Mouse (Mus musculus) large intestine, adult 2 months (tissue): ENCODE results near the gene Cyp2j13. TPM values are rescaled to one million over a fixed set of nuclear protein-coding genes. Genes with fewer than 3 reads are reported as not detected.
"Not testable (repeated sequence)": the region's sequence is repeated elsewhere in the genome, so short reads cannot be mapped to it uniquely, and the experiment has no call there.

ENCODE experiments used
- DNase-seq: peaks from one replicate; pipeline ENCODE4 v3.0.0-alpha.2; 2012; ENCODE audit warnings: low read depth, low spot score
- WGBS: fragments of 180-500 bp; shearing (Covaris S2); methylation state at CpG from one replicate; pipeline ENCODE4 v1.1.7; 2018; 5-methylcytosine and 5-hydroxymethylcytosine counted together
- polyA plus RNA-seq: library from polyadenylated mRNA; depleted of rRNA; stranded (reverse); fragments of >200 nt; gene quantifications from 2 replicates; pipeline ENCODE4 v1.2.3, GENCODE M21; 2012; rRNA removed

Cyp2j13 gene
- polyA plus RNA-seq = 0.07 and 0.14 TPM in 2 replicates

DNA sequence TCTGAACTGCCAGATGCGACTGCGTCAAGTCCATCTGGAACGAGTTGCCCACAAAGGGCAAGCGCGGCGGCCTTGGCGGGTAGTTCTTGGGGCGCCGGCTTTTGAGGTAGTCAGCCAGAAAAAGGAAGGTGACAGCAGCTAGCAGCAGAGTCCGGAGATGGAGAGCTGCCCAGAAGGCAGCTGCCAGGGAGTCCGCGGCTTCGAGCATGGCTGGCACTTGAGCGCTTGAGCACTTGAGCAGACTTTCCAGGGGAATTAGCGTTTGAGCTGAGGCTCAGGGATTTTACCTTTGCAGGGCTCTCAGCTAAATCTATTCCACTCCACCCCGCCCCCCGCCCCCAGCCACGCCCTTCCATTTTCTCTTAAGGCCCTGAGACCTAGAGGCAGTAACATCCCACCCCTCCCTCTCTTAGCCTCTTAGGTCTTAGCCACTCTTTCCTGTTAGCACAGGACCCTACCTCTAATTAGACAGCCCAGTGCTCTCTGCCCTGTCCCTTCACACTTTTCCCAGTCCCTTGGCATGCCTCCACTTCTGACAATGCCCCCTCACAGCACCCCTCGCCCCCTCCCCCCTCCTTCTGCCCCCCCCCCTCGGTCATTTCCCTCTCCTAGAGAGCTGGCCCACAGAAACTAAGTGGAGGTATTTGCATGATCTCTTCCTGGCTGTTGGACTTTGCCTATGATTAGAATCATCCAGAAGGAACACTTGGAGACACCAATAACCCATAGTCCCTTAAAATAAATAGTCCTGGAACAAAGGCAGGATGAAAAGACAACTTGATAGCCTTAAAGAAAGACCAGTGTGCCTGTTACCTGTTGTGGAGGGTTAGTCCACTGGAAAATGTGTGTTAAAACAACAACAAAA lies at the start of gene Cyp2j13:
TSS of gene Cyp2j13 (minus strand) at position 286 of the 865 bp plus-strand sequence.
- DNase-seq = no peak
- WGBS = 9% methylated on average over 20 of the region's 20 CpGs

DNA sequence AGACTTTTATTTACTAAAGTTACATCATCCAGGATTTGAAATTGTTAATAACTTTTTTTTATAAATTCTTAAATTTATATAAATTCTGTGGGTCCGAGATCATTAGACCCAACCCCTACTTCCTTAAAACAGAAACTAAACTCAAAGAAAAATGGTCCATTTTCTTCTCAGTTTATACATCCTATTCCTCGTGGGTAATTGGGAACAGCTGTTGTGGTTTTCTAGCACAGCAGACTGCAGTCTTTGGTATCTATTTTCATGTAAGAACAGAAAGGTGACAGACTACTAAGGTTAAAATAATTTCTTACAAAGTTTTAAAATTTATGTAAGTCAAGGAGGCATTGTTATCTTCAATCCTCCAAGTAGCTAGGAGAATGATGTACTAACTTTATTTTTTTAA lies 19.5 kb upstream of the Cyp2j13 start:
- 54% methylated on average over 2 of the region's 2 CpGs for WGBS

DNA sequence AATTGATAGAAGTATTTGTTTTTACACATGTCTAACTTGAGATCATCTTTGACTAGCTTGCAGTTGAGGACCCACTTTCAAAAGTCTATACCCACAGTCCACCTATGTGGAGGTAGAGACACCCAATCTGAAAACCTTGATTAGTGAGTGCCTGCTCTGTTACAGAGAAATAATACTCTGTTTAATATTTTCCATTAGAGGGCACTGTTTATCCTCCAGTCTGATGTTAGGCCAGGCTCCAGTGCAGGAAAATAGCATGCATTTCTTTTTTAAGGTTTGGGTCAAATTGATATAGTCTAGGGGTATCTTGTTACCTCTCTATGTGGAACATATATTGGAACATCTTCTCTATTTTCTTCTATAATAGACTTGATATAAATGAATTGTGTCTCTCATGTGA lies 14.5 kb upstream of the Cyp2j13 start:
- no peak for DNase-seq

More for the DNA sequence above, 19.5 kb upstream of the Cyp2j13 start:
- no peak for DNase-seq

DNA sequence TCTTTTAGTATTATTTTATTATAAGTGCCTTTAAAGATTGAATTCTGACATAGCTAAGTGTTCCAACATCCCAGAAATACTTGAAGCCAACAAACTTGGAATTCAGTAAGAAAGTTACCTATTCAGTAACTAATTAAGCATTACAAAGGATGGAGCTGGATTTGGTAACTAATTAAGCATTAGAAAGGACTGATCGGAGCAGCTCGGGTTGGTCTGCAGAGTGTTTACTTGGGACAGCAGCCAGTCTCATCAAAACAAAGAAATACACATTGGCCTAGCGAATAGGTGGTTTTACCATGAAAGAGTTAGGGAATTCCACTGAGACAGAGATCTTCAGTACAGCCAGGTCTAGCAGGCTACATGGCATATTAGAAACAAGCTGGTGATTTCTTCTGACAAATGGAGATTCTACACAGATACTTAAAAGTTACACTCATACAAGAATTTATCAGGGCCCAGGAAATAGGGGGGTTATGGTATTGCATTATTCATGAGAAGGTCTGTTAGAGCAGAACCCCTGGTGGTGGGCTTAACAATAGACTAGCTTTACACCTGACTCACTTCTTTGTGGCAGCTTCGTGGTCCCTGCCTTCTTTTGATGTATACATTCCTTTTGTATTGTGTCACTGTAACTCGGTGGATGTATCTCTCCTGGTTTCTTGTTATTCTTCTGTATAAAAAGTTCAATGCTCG lies 12.2 kb upstream of the Cyp2j13 start:
- WGBS = 48% methylated on average over 6 of the region's 6 CpGs
- not testable (repeated sequence) for DNase-seq

DNA sequence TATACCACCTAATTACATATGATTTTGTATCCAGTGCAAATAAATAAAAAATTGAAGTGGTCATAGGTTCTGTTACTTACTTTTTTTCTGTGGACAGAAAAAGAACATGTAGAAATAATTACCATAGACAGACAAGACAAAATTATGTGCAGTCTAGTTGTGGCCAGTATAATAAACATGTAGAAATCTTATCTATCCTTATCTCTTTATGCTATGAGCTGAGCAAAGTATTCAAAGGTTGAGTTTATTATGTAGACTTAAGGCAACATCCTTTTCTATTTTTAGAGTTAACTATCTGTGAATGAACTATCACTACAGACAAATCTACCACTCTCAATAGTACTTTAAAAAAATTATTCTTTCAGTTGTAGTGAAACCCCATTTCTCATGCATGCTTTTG lies 962 bp upstream of the Cyp2j13 start:
- no peak for DNase-seq

DNA sequence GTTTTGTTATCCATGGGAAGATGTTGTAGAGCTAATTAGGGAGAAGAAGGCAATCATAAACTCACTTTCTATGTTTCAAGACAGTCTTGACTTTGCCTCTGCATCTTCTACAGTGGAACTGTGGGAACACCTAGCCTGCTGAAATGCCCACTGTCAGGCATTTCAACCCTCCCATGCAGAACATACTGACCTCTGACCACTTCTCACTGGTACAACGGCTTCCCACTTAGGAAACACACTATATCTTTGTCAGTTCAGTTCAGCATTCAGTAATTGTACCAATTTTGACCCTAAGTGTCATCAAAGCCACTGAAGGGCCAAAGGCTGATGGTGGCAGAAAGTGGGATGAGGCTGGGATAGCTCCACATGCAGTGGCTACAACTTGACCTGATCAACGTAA lies 15.3 kb downstream of the Cyp2j13 start:
- 75% methylated on average over 2 of the region's 2 CpGs for WGBS

DNA sequence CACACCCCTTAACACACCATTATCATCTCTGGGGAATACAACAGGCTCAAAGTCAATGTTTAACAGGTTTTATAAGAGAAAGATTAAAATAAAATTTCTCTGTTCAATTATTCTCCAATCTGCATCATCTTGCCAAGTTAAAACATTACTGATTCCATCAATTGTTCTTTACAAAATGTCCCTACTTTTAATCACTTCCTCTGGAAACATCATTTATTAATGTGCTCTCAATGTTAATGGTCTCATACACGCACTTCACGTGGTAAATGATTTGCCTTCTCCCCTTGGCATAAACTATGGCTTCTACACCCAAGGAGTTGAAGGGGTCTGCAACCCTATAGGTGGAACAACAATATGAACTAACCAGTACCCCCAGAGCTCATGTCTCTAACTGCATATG lies 17.2 kb downstream of the Cyp2j13 start:
- 74% methylated on average over 2 of the region's 2 CpGs for WGBS

More for the DNA sequence above, 15.3 kb downstream of the Cyp2j13 start:
- DNase-seq = no peak

DNA sequence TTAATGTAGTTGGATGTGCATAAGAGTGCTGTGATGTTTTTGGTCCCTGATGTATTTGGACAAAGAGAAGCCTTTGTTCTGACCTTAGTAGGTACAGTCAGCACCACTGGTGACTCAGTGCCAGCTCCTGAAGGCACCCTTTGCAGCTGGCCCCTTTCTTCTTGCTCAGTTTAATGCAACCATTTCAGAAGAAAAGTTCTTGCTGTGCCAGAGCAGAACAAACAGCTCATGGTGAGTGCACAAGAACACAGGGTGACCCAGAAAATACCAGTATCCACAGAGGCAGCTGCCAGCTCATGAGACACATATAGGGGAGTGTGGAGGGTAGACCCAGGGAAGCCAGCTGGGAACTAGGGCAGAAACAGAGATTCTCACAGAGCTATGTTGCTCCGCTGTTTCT lies 48.9 kb downstream of the Cyp2j13 start:
- DNase-seq = no peak
- WGBS = 86% methylated on average over 1 of the region's 1 CpGs

More for the DNA sequence above, 17.2 kb downstream of the Cyp2j13 start:
- no peak for DNase-seq

DNA sequence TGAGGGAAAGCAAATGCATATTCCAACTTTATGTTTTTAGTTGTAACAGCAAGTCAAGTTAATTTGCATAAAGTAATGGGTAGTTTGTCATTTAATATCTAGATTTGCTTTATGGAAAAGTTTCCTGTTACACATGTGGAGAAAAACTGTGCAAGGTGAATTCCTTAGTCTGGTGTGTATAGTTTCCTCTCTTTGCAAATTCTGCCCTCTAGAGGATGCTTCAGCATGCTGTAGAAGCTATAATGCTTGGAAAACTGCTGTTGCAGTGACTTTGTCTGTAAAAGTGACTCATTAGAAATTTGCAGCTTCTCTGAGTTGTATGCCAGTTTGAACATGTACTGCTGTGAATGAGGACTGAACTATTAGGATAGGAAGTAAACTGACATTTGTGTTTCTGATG lies 54.5 kb downstream of the Cyp2j13 start:
- no peak for DNase-seq

DNA sequence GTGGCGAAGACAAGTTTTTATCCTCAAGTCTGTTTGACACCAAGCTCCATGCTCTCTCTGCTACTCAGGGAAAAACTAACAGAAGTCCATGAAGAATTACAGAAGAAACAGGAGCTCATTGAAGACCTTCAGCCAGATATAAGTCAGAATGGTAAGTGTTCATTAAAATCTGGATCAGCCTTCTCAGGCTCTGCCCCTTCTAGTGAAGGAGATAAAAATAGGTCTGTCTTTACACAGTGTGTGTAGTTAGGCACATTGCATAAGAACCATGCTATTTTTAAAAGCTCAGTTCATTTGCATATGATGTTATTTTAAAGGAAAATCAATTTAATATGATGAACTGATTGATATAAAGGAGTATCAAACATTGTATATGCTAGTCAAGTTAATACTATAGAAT lies 60.5 kb downstream of the Cyp2j13 start:
- DNase-seq = no peak
- 95% methylated on average over 1 of the region's 1 CpGs for WGBS

DNA sequence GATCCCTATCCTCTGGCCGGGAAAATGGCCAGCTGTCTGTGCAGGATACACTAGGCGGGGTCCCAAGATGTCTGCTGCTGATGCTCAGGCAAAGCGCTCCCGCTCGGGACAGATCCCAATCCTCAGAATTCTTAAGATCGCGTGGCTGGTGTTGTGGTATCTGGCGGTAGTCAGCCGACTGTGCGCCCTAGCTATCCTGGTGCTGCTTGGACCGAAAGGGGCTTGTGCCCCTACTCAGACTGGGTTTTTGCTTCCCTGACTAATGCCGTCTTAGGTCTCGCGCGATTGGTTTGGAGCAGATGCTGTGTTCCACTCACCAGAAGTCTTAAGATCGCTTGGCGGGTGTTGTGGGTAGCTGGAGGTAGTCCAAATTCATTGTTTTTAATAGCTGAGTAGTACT lies 95.1 kb downstream of the Cyp2j13 start:
- 97% methylated on average over 17 of the region's 17 CpGs for WGBS

More for the DNA sequence above, 95.1 kb downstream of the Cyp2j13 start:
- not testable (repeated sequence) for DNase-seq

Other genes with a start within 250 kb of the Cyp2j13 start
- 15.4 and 24.3 TPM in 2 replicates for gene Hook1, start 110.3 kb downstream of the Cyp2j13 start, polyA plus RNA-seq
- gene Cyp2j12, start 63.6 kb upstream of the Cyp2j13 start, polyA plus RNA-seq = 0.05 TPM in 1 of 2 replicates, not detected in the other
- not detected in 2 replicates for gene Cyp2j7, start 159.1 kb upstream of the Cyp2j13 start, polyA plus RNA-seq